Mouse (Mus musculus) forebrain, embryonic 14.5 days (tissue): ENCODE results near the gene Adpgk. TPM values are rescaled to one million over a fixed set of nuclear protein-coding genes. Genes with fewer than 3 reads are reported as not detected.

ENCODE experiments used
- ATAC-seq: fragments of 200-750 bp; cut with Nextera tagmentation; 2 replicates; pipeline ENCODE4 v1.8.0; 2017; ENCODE audit warnings: mild to moderate bottlenecking, moderate library complexity
- DNase-seq: peaks from one replicate; pipeline ENCODE4 v3.0.0-alpha.2; 2015; ENCODE audit warnings: low spot score
- H3K27ac ChIP-seq: fragments of 300-500 bp; sonication (generic); 2 replicates; pipeline ENCODE4 v1.5.1; 2014; ENCODE audit warnings: low read depth, mild to moderate bottlenecking, control low read depth, low read length, moderate library complexity
- H3K27me3 ChIP-seq: fragments of 300-500 bp; sonication (generic); replicated peaks from 2 replicates; pipeline ENCODE4 v1.6.1; 2014; ENCODE audit warnings: low read length, control low read depth, mixed read lengths; ENCODE audit not compliant: control insufficient read depth, insufficient read depth
- H3K36me3 ChIP-seq: fragments of 300-500 bp; sonication (generic); 2 replicates; pipeline ENCODE4 v1.6.1; 2014; ENCODE audit warnings: low read length, control low read depth; ENCODE audit not compliant: control insufficient read depth, insufficient read depth
- H3K4me1 ChIP-seq: fragments of 300-500 bp; sonication (generic); 2 replicates; pipeline ENCODE4 v1.6.1; 2014; ENCODE audit warnings: antibody characterized with exemption, low read length, control low read depth; ENCODE audit not compliant: control insufficient read depth, insufficient read depth
- H3K4me2 ChIP-seq: fragments of 300-500 bp; sonication (generic); 2 replicates; pipeline ENCODE4 v1.6.1; 2014; ENCODE audit warnings: mild to moderate bottlenecking, control low read depth, low read length
- H3K4me3 ChIP-seq: fragments of 300-500 bp; sonication (generic); 2 replicates; pipeline ENCODE4 v1.5.1; 2014; ENCODE audit warnings: low read depth, low read length, control low read depth
- H3K9ac ChIP-seq: fragments of 300-500 bp; sonication (generic); 2 replicates; pipeline ENCODE4 v1.6.1; 2014; ENCODE audit warnings: mild to moderate bottlenecking, low read length, control low read depth, moderate library complexity
- H3K9me3 ChIP-seq: fragments of 300-500 bp; sonication (generic); replicated peaks from 2 replicates; pipeline ENCODE4 v1.6.1; 2016; ENCODE audit warnings: low read length, control low read depth, mixed read lengths; ENCODE audit not compliant: control insufficient read depth
- WGBS: fragments of 180-500 bp; shearing (Covaris S2); extraction: QIAGEN DNeasy Blood & Tissue Kit; methylation state at CpG from one replicate; pipeline ENCODE4 v1.1.7; 2014; 5-methylcytosine and 5-hydroxymethylcytosine counted together
- polyA plus RNA-seq: library from polyadenylated mRNA; unstranded; fragments of >200 nt; fragmentation: Nextera tagmentation; extraction: Ambion mirVana; gene quantifications from 2 replicates; pipeline ENCODE4 v1.2.1, GENCODE M21; 2014

The Adpgk gene
- polyA plus RNA-seq, 1 experiment from 2014 or later, result 21.9 TPM

DNA sequence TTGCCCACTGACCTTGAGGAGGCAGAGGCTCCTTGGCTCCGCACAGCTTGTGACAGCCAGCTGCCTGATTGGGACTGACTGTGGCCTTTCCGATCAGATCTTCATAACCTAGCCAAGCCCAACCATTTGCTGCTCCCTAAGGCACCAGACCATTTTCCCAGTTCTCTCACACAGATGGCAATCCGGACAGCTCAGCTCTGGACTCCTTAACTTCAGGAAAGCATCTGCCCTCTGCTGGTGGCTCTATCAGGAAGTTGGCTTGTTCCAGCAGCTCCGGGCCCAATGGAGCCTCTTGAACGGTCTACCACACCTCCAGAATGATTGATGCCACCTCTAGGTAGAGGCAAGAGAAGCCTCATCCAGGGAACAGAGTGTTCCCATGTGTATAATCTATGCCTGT is 21.6 kb upstream of the Adpgk start:
- Histone ChIP-seq H3K36me3 (no peaks in the 10 kb centered on the region), H3K4me1 (no peaks in the 10 kb centered on the region), H3K9me3 (no peaks in the 10 kb centered on the region), H3K9ac (no peak overlapping the region), H3K4me2 (no peak overlapping the region), H3K4me3 (no peak overlapping the region), H3K27ac (no peak overlapping the region), H3K27me3 (no peaks in the 10 kb centered on the region)
- no peak for ATAC-seq
- 48% methylated on average over 5 of the region's 5 CpGs for WGBS
- DNase-seq, result peak; percentile 74

DNA sequence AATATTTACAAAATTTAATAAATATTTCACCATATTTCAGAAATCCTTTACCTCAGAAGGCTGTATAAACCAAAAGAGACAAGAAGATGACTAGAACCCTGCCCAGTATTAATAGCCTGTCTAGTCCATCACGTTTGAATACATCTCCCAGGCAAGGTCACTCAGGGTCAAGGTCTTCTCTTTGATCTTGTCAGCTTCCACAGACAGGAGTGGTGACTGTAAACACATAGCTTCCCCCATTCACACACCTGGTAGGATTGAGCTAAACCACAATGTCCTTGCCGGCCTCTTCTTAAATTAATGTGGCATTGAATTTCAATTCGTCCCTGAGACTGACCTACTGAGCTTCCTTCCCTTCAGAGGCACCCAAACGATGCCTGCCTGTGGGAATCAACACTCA is 20.3 kb upstream of the Adpgk start:
- no peaks in the 10 kb centered on the region for H3K27me3 ChIP-seq
- H3K4me2 ChIP-seq, result no peak overlapping the region
- H3K4me3 ChIP-seq, result no peak overlapping the region
- 55% methylated on average over 4 of the region's 4 CpGs for WGBS
- no peak overlapping the region for H3K9ac ChIP-seq
- H3K36me3 ChIP-seq, result no peaks in the 10 kb centered on the region
- H3K27ac ChIP-seq, result no peak overlapping the region
- H3K9me3 ChIP-seq, result no peaks in the 10 kb centered on the region
- DNase-seq (no peak), ATAC-seq (no peak)
- no peaks in the 10 kb centered on the region for H3K4me1 ChIP-seq

DNA sequence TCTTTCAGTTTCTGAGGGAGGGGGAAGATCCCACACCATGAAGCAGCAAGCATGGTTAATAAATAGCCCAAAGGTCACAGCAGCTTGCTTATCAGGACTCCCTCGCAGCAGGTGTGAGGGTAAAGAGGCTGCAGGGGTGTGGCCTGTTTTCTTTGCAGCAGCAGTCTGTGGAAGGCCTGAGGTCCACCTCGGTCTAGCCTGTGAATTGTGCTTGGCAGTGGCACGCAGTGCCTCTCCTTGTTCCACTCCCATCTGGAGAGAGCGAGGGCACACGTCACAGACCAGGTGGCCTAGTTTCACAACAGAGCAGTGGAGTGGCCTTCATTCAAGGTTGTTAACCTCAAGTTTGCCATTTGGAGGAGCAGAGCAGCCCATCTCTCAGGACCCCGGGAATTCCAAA is 19.6 kb upstream of the Adpgk start:
- Histone ChIP-seq H3K36me3 (no peaks in the 10 kb centered on the region), H3K4me2 (no peak overlapping the region), H3K4me3 (no peak overlapping the region), H3K9me3 (no peaks in the 10 kb centered on the region), H3K4me1 (no peaks in the 10 kb centered on the region), H3K27me3 (no peaks in the 10 kb centered on the region), H3K9ac (no peak overlapping the region), H3K27ac (no peak overlapping the region)
- 56% methylated on average over 6 of the region's 6 CpGs for WGBS
- ATAC-seq (no peak), DNase-seq (no peak)

DNA sequence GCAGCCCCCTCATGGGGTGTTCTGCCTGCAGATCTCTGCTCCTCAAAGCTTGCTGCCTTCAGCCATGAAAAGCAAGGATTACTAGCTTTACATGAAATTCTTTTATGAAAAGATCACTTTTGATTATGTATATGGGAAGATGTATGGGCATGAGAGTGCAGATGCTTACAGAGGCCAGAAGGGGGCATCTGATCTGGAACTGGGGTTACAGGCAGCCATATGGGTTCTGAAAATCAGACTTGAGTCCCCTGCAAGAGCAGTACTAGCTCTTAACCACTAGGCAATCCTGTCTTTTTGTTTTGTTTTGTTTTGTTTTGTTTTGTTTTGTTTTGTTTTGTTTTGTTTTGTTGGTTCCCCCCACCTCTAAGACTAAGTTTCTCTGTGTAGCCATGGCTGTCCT is 18.2 kb upstream of the Adpgk start:
- no peak overlapping the region for H3K4me2 ChIP-seq
- ATAC-seq (no peak), DNase-seq (no peak)
- H3K9ac ChIP-seq, result no peak overlapping the region
- no peak overlapping the region for H3K4me3 ChIP-seq
- H3K36me3 ChIP-seq, result no peaks in the 10 kb centered on the region
- no peaks in the 10 kb centered on the region for H3K27me3 ChIP-seq
- no peaks in the 10 kb centered on the region for H3K4me1 ChIP-seq
- H3K9me3 ChIP-seq, result no peaks in the 10 kb centered on the region
- no peak overlapping the region for H3K27ac ChIP-seq

DNA sequence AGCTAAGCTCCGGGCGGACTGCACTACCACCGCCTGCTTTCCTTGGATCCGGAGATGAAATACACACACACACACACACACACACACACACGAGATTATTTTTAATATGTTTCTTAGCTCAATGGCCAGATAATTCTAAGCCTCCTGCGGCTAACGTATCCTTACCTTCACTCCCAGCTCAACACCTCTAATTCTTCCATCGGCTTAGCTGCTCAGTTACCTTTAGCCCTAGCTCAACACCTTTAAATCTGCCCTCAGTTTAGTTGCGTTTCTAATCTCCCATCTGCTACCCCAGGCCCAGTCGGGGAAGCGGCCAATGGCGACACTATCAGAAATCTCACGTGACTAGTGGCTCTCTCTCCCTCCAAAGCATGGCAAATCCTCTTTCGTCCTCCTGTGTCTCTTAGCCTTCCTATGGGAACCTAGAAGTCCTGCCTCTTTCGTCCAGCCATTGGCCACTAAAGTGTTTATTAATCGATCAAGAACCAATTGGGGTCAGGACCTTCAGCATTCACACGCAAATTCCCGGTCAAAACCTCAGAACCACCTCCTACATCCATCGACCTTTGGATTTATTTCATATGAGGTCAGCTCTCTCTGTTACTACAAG is 16.4 kb upstream of the Adpgk start:
- 87% methylated on average over 19 of the region's 19 CpGs for WGBS
- ATAC-seq, result no peak

DNA sequence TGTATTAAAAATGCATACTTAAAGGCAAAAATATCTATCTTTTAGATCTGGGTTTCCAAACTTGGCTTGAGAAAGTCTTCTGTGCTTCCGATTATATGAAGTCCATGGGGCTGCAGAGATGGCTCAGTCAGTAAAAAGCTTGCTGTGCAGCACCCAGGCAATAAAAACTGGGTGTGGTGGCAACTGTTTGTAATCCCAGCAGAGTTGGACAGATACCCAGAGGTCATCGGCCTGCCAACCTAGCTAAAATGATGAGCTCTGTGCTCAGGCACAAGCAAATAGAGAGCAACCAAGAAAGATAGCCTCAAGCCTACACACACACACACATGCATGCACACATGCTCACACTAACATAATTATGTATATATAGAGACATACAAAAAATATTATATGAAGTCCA is 13.2 kb upstream of the Adpgk start:
- Histone ChIP-seq H3K36me3 (no peaks in the 10 kb centered on the region), H3K4me2 (no peak overlapping the region), H3K4me1 (no peaks in the 10 kb centered on the region), H3K27ac (no peak overlapping the region), H3K27me3 (no peaks in the 10 kb centered on the region), H3K4me3 (no peak overlapping the region), H3K9me3 (no peaks in the 10 kb centered on the region), H3K9ac (no peak overlapping the region)
- no peak for ATAC-seq
- DNase-seq, result no peak
- 98% methylated on average over 2 of the region's 2 CpGs for WGBS

More for the DNA sequence above, 16.4 kb upstream of the Adpgk start:
- H3K27ac ChIP-seq, result no peak overlapping the region
- H3K9ac ChIP-seq, result no peak overlapping the region
- H3K4me3 ChIP-seq, result no peak overlapping the region
- H3K4me2 ChIP-seq, result no peak overlapping the region
- H3K36me3 ChIP-seq, result no peaks in the 10 kb centered on the region
- H3K27me3 ChIP-seq, result no peaks in the 10 kb centered on the region
- H3K4me1 ChIP-seq, result no peaks in the 10 kb centered on the region
- no peaks in the 10 kb centered on the region for H3K9me3 ChIP-seq
- DNase-seq, result no peak

DNA sequence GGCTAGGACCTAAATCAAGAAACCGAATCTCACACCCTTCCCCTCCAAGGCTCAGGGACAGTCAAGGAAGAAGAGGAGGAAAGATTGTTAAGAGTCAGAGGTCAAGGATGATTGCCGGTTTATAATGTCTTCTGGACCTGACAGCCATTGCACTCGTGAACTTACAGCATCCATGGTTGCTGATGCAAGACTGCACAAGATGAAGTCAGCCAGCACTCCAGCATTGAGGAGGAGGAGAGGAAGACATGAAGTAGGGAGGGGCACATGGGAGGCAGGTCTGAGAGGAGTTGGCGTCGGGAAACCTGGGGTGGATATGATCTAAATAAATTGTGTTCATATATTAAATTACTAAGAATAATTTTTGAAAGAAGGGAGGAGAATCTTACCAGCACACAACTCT is 12.7 kb upstream of the Adpgk start:
- no peaks in the 10 kb centered on the region for H3K9me3 ChIP-seq
- no peak overlapping the region for H3K9ac ChIP-seq
- no peaks in the 10 kb centered on the region for H3K27me3 ChIP-seq
- no peaks in the 10 kb centered on the region for H3K36me3 ChIP-seq
- H3K4me3 ChIP-seq, result no peak overlapping the region
- H3K4me1 ChIP-seq, result no peaks in the 10 kb centered on the region
- ATAC-seq, result no peak
- WGBS, result 90% methylated on average over 5 of the region's 5 CpGs
- no peak overlapping the region for H3K27ac ChIP-seq
- DNase-seq, result no peak
- H3K4me2 ChIP-seq, result no peak overlapping the region

- WGBS, result 90% methylated on average over 5 of the region's 5 CpGs
- Histone ChIP-seq H3K27ac (0 out of 2 replicates have a peak overlapping the region, but pooled peaks have one; percentile 33), H3K9ac (no peak overlapping the region), H3K27me3 (no peaks in the 10 kb centered on the region), H3K4me3 (no peak overlapping the region), H3K36me3 (no peaks in the 10 kb centered on the region), H3K4me2 (no peak overlapping the region), H3K4me1 (no peaks in the 10 kb centered on the region), H3K9me3 (no peaks in the 10 kb centered on the region)
- ATAC-seq (no peak), DNase-seq (no peak)
These were observed 10.5 kb upstream of the Adpgk start for GRCm38 (mm10) chr9:59280888-59281287.

GRCm38 (mm10) chr9:59281871-59282682 is 9.3 kb upstream of the Adpgk start:
- Histone ChIP-seq H3K9ac (no peak overlapping the region), H3K4me1 (no peaks in the 10 kb centered on the region), H3K27ac (peak overlapping the region; percentile 52; the same call in 1 of the 2 replicates), H3K4me3 (no peak overlapping the region), H3K4me2 (peak overlapping the region; percentile 31; the same call in 1 of the 2 replicates), H3K9me3 (no peaks in the 10 kb centered on the region), H3K36me3 (no peaks in the 10 kb centered on the region), H3K27me3 (no peaks in the 10 kb centered on the region)
- peak; percentile 81 for DNase-seq
- 41% methylated on average over 18 of the region's 27 CpGs for WGBS
- ATAC-seq, result peak; percentile 81
